Mouse (Mus musculus) T-cell, adult 2 months (primary cell): ENCODE results near the gene Prkcb.

Experiments
- DNase-seq: peaks from one replicate; pipeline ENCODE4 v3.0.0; 2022; ENCODE audit warnings: low spot score

The Prkcb gene

GRCm38 (mm10) chr7:122290165-122290564, 1.6 kb downstream of the Prkcb start:
- peak; percentile 61 for DNase-seq

GRCm38 (mm10) chr7:122290771-122291170, 2.2 kb downstream of the Prkcb start:
- DNase-seq = no peak

GRCm38 (mm10) chr7:122292151-122292550, 3.6 kb downstream of the Prkcb start:
- DNase-seq = no peak

GRCm38 (mm10) chr7:122294111-122294510, 5.6 kb downstream of the Prkcb start:
- no peak for DNase-seq

- no peak for DNase-seq
Observed at GRCm38 (mm10) chr7:122295363-122295762, 6.8 kb downstream of the Prkcb start.

- no peak for DNase-seq
Observed at GRCm38 (mm10) chr7:122296331-122296730, 7.8 kb downstream of the Prkcb start.

GRCm38 (mm10) chr7:122296805-122297204, 8.3 kb downstream of the Prkcb start:
- no peak for DNase-seq

GRCm38 (mm10) chr7:122297627-122298026, 9.1 kb downstream of the Prkcb start:
- no peak for DNase-seq

- no peak for DNase-seq
Observed at GRCm38 (mm10) chr7:122298715-122299114, 10.2 kb downstream of the Prkcb start.

GRCm38 (mm10) chr7:122300538-122300937, 12.0 kb downstream of the Prkcb start:
- no peak for DNase-seq

- no peak for DNase-seq
Observed at GRCm38 (mm10) chr7:122302538-122302937, 14.0 kb downstream of the Prkcb start.

- DNase-seq = no peak
Observed at GRCm38 (mm10) chr7:122303988-122304387, 15.4 kb downstream of the Prkcb start.

GRCm38 (mm10) chr7:122304521-122304920, 16.0 kb downstream of the Prkcb start:
- DNase-seq = no peak

- DNase-seq = no peak
Observed at GRCm38 (mm10) chr7:122307241-122307640, 18.7 kb downstream of the Prkcb start.

- DNase-seq = no peak
Observed at GRCm38 (mm10) chr7:122308661-122309060, 20.1 kb downstream of the Prkcb start.

- no peak for DNase-seq
Observed at GRCm38 (mm10) chr7:122309909-122310725, 21.6 kb downstream of the Prkcb start.

- no peak for DNase-seq
Observed at GRCm38 (mm10) chr7:122310726-122311018, 22.1 kb downstream of the Prkcb start.

- no peak for DNase-seq
Observed at GRCm38 (mm10) chr7:122313690-122314477, 25.3 kb downstream of the Prkcb start.

GRCm38 (mm10) chr7:122315720-122316331, 27.3 kb downstream of the Prkcb start:
- no peak for DNase-seq

- no peak for DNase-seq
Observed at GRCm38 (mm10) chr7:122316681-122317080, 28.1 kb downstream of the Prkcb start.

GRCm38 (mm10) chr7:122317485-122317884, 28.9 kb downstream of the Prkcb start:
- no peak for DNase-seq

- no peak for DNase-seq
Observed at GRCm38 (mm10) chr7:122319566-122319965, 31.0 kb downstream of the Prkcb start.
